8 mouse cellular contexts compared by ENCODE assay signal in the genomic region with DNA sequence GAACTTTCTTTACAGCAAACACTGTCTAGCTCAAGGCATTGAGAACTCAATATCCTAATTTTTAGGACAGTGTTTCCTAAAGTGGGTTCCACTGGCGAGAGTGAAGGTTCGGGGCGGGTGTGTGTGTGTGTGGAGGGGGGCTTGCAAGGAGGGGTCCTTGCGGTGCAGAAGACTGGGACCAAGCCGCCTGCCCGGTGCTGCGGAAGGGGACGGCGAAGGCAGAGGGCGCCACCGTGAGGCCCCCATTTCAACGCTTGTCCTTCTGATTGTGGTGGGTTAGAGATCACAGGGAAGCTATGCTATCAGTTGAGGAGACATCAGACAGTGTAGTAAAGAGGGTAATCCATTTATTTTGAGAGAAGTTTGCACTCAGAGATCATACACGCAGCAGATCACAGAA.
DNase-seq lines count a peak whose midpoint lies in the region; ATAC-seq and TF ChIP-seq lines count a peak whose summit lies in the region.

No protein-coding gene starts in this region.

- H3K4me2 ChIP-seq in heart, embryonic 14.5 days (ENCODE audit: low read length), result peak overlapping the region; percentile 42

- no peaks in the 10 kb centered on the region for H3K27me3 ChIP-seq in heart, embryonic 14.5 days (ENCODE audit: control insufficient read depth, insufficient read depth, low read length)
- H3K27me3 ChIP-seq in midbrain, embryonic 10.5 days (ENCODE audit: low read depth, poor library complexity, severe bottlenecking), result peaks cover 34% of the 10 kb centered on the region

- no peak for TF ChIP-seq POLR2A in brain, embryonic 14.5 days (IDR thresholded peaks at IDR 0.05; ENCODE audit: borderline replicate concordance, extremely low read depth, insufficient read depth, insufficient read length, poor library complexity, severe bottlenecking)

- ATAC-seq in heart, embryonic 14.5 days (ENCODE audit: insufficient number of reproducible peaks, insufficient read depth, low FRiP score, low read depth), result no peak
- ATAC-seq in granulocyte monocyte progenitor cell, adult 5-6 weeks (replicated peaks; ENCODE audit: poor library complexity, severe bottlenecking), result peak; percentile 21; the same call in 1 of the 2 replicates
- no peak for ATAC-seq in megakaryocyte, adult 5-6 weeks (ENCODE audit: poor library complexity, severe bottlenecking)

- H3K36me3 ChIP-seq in heart, embryonic 14.5 days (ENCODE audit: control insufficient read depth, insufficient read depth, low read length), result no peaks in the 10 kb centered on the region
- no peaks in the 10 kb centered on the region for H3K36me3 ChIP-seq in midbrain, embryonic 10.5 days

- H3K4me3 ChIP-seq in heart, embryonic 14.5 days (ENCODE audit: control insufficient read depth in 1 of 2, insufficient read depth in 1 of 2, low read depth in 1 of 2, low read length in 2 of 2), result no peak overlapping the region
- H3K4me3 ChIP-seq in midbrain, embryonic 10.5 days, result peak overlapping the region; percentile 41

- DNase-seq in heart, postnatal 14 days, result no peak
- peak; percentile 79 for DNase-seq in brain, embryonic 14.5 days (ENCODE audit: low read depth)
- DNase-seq in midbrain, embryonic 10.5 days (ENCODE audit: low spot score), result peak; percentile 77
- DNase-seq in yolk sac, embryonic 10.5 days (ENCODE audit: low spot score), result no peak
- no peak for DNase-seq in thymus, postnatal 0 days (ENCODE audit: low spot score)

- no peak overlapping the region for H3K27ac ChIP-seq in heart, embryonic 14.5 days (replicated peaks in 1 of 2; ENCODE audit: control insufficient read depth in 1 of 2, insufficient read depth in 1 of 2, low read depth in 2 of 2, low read length in 2 of 2)
- H3K27ac ChIP-seq in midbrain, embryonic 10.5 days (replicated peaks), result peak overlapping the region; percentile 80

- H3K9me3 ChIP-seq in heart, embryonic 14.5 days (ENCODE audit: control insufficient read depth, low read length), result no peaks in the 10 kb centered on the region
- H3K9me3 ChIP-seq in midbrain, embryonic 10.5 days (replicated peaks), result no peaks in the 10 kb centered on the region

- intact Hi-C loops in heart, postnatal 14 days (cut with DNase I), result no loop called here

- peak; percentile 69 for TF ChIP-seq CTCF in brain, embryonic 14.5 days (IDR thresholded peaks at IDR 0.05; ENCODE audit: borderline replicate concordance, extremely low read depth, insufficient read depth, insufficient read length)

- no peaks in the 10 kb centered on the region for H3K4me1 ChIP-seq in heart, embryonic 14.5 days (ENCODE audit: control insufficient read depth in 2 of 2, insufficient read depth in 2 of 2, low read length in 2 of 2)
- H3K4me1 ChIP-seq in midbrain, embryonic 10.5 days, result peaks cover 50% of the 10 kb centered on the region

- no peak overlapping the region for H3K9ac ChIP-seq in heart, embryonic 14.5 days (ENCODE audit: low read length)

- WGBS in heart, embryonic 14.5 days, result 4% methylated on average over 13 of the region's 13 CpGs
- WGBS in midbrain, embryonic 10.5 days, result 2% methylated on average over 13 of the region's 13 CpGs

Comparison
In these comparisons a context has a peak if more than half of its experiments do, and no peak if none do; other contexts are left out.
1. DNase-seq: peak in brain, embryonic 14.5 days (single experiment) and midbrain, embryonic 10.5 days (single experiment); none in heart, postnatal 14 days (0 of 2), yolk sac, embryonic 10.5 days (single experiment) and thymus, postnatal 0 days (single experiment).